Mouse (Mus musculus) frontal cortex, adult 2 months (tissue): ENCODE measurements around the gene Fgfrl1. TPM values are rescaled to one million over a fixed set of nuclear protein-coding genes. Genes with fewer than 3 reads are reported as not detected.

Source experiments
- DNase-seq, 2 experiments: peaks; one replicate each; pipeline ENCODE4 v3.0.0; 2022; ENCODE audit warnings: low spot score in 1 of 2; ENCODE audit errors: extremely low spot score in 1 of 2
- polyA plus RNA-seq: library from polyadenylated mRNA; depleted of rRNA; stranded (reverse); fragments of >200 nt; gene quantifications from 2 replicates; pipeline ENCODE4 v1.2.3, GENCODE M21; 2012; rRNA removed

The Fgfrl1 gene
- polyA plus RNA-seq: 38.9 and 42.3 TPM in 2 replicates

DNA sequence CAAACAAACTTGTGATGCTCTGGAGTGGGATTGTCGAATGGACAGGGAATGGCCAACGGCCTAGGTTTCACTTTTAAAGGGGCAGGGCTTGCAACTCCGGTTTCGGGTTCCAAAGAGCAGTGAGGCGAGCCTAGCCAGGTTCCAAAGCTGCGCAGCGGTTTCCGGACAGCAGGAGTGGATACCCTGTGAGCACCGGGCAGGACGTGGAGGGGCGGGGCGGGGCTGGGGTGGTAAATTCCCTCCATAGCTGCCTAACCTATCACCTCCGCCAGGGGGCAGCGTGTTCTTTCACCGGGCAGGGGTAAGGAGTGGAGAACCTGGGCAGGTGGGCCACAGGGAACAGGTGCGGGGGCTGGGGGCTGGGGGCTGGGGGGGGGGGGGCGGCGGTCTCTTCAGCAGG lies at the start of gene Fgfrl1:
TSS of gene Fgfrl1 (plus strand) at position 112 of the 400 bp plus-strand sequence.
- DNase-seq: no peak

DNA sequence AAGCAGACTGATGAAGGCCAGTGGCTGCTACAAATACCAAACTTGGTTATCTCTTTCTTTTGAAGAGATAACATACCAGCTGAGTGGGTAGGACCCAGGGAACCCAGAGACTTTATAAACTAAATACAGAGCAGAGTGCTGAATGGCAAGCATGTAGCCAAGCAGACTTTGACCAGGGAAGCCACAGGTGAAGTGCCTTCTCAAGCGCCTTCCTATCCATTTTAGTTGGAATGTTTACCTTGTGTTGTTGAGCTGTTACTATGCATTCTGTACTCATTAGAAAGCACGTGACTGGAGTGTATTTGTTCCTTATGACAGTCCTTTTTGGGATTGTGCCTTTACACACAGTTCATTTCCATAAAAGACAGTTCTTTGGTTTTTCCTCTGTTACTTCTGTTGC lies 48.5 kb upstream of the Fgfrl1 start:
- no peak for DNase-seq

DNA sequence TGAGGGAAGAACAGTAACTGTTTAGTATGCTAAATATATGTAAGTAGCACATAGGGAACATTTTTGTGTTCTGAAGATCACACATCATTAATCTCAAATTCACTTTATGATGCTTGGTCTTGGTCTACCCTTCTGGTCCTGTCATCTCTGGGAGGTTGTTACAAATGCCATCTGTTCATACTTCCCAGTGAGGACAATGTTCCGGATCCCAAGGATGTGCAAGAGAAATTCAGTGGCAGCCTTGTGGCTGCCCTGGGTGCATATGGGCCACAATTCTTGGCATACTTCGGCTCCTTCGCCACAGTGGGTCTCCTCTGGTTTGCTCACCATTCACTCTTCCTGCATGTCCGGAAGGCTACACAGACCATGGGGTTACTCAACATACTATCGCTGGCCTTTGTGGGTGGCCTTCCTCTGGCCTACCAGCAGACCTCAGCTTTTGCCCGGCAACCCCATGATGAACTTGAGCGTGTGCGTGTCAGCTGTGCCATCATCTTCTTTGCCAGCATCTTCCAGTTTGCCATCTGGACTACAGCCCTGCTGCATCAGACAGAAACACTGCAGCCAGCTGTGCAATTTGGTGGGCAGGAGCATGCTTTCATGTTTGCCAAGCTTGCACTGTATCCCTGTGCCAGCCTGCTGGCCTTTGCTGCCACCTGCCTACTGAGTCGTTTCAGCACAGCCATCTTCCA lies 46.4 kb upstream of the Fgfrl1 start:
- DNase-seq: peak in 1 of 2 experiments; percentile 39

DNA sequence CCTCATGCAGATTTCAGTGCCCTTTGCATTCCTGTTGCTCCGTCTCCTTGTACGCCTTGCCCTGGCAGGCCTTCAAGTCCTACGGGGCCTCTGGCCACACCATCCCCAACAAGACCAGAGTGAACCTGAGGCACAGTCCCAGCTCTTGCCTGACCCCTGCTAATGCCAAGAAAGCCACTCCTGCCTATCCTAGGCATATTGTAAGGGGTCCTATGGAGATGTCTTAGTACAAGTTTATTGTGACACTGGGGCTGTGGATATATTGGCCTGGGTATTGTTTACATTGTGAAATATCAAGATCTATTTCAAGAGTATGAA lies 45.9 kb upstream of the Fgfrl1 start:
- DNase-seq: no peak

DNA sequence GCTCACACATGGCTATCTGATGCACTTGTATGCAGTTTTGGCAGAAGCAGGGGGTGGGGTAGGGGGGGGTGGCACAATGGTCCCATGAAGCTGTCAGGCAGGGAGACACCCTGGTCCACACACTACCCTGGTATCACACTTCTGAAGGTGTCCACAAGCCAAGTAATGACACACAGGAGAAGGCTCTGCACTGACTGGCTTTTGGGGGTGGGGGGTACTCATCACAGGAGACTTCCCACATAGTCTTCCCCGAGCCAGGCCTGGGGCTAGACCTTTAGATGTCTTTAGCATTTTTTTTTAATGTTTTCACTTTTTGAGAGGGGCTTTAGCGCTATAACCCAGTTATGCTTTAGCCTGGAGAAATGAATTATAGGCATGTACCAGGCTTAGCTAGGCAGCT lies 44.9 kb upstream of the Fgfrl1 start:
- DNase-seq: no peak

DNA sequence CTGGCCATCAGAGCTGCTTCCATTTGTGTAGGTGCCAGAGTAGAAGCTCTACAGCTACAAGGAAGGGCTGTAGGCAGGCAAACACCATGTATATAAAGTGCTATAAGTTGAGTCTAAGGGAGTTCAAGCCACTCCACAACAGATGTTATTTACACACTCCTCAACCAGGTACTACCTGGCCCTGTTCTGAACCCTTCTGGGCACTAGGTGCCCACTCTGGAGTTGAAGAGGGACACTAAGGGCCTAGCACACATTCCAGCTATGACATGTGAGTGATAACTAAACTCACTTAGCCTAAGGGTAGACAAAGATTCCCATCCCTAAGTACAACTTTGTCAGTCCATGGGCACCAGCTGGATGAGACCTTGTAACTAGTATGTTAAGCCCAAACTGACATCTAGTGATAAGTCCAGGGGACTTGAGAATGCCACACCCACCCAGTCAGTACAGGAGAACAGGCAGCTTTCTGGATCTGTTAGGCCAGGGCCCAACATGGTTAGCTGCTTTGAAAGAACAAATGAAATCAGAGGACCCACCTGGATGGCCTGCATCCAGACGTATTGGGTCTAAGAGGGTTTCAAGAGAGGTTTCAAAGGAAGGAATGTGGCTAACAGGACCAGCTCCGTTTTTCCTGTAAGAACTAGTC lies 44.2 kb upstream of the Fgfrl1 start:
- no peak for DNase-seq

DNA sequence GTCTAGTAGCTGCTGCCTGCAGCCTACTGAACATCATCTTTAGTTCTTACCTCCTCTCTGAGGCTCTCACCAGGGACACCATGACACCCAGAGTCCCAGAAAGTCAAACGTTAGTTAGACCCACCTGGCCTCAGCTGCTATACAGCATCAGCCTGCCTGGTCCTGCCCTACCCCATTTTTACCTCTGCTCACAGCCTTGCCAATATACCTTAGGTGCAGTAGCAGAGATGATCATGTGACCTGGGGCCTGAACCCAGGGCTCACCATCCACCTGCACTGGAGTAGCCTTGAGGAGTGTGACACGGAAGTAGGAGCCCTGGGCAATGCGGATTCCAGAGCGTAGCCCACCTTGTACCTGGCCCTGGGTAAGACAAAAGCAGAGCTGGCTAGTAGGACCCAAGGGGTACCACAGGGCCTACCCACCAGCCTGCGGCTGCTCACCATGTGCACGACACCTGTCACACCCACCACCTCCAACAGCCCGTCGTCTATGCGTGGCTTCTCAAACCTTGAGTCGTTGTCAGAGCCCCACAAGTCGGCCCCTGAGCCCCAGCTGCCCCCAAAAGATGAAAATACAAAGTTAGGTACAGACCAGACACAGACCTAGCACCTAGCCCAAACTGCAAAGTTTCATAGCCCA lies 43.1 kb upstream of the Fgfrl1 start:
- no peak for DNase-seq

DNA sequence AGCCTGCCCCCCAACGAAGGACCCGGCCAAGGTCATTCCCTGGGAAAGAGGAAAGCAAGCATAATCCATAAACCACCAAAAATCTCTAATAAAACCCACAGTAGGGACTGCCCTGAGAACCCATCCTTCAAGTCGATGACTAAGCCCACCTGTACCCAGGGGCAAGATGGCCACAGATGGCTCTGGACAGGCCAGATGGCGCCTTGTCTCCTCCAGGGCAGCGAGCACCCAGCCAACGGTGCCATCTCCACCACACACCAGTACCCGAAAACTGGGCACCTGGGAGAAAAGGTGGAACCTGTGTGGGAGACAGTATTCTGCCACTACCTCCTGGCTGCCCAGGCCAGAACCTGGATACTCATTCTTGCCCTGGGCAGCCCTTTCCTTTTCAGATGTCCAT lies 41.8 kb upstream of the Fgfrl1 start:
- no peak for DNase-seq

DNA sequence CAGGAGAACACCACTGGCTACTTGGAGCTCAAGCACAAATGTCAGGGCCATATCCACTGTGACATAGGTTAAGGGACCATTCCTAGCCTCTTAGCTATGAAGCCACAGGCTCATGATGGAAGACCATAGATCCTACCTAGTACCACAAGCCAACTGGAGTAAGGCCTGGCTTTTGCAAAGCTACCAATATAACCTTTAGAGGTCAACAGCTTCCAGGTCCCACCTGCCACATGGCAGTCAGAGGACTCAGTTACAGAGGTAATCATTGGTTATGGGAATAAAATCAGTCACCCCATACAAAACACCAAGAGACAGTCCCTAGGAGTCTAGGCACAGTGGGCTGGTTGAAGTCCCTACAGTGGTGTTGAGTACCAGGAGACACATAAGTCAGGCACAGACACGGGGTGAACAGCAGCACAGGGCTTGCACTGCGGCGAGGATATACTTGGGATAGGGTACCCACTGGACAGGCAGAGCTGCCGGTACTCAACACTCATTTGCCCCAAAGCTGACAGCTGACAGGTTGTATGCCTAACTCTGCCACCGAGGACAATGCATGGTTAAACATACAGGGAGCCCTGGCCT lies 41.0 kb upstream of the Fgfrl1 start:
- DNase-seq: no peak

DNA sequence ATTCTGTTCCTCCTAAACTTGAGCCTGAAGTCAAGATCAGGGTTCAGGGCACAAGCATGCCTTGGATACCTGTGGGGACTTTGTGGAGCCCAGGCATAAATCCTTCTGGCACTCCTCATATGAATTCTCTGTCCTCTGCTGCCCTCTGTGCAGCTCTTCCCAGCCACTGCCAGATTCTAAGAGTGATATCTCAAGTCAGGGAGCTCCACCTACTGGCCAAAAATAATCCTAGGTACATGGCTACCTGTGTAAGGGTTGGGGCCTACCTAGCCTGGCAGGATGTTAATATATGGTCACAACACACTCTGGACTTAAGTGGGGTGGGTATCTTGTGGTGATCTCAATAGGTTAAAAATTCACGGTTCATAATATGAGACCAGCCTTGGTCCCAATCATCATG lies 40.4 kb upstream of the Fgfrl1 start:
- peak in 1 of 2 experiments; percentile 84 for DNase-seq

DNA sequence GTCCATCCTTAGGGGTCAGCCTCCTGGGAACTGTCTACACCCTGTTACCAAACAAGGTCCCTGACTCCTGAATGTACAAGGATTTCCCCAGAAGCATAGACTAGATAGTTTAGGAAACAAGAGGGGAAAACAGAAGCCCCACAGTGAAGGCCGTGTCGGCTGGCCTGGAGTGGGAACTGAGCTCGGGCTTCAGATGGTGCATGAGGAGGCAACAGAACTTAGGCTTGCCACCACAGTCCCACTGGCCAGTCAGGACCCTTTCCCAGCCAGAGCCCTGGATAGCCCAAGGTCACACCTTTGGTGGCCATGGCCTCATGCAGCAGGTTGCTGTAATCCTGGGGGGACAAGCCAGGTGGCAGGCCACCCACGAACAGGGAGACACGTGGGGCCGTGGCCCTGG lies 38.8 kb upstream of the Fgfrl1 start:
- DNase-seq: no peak

DNA sequence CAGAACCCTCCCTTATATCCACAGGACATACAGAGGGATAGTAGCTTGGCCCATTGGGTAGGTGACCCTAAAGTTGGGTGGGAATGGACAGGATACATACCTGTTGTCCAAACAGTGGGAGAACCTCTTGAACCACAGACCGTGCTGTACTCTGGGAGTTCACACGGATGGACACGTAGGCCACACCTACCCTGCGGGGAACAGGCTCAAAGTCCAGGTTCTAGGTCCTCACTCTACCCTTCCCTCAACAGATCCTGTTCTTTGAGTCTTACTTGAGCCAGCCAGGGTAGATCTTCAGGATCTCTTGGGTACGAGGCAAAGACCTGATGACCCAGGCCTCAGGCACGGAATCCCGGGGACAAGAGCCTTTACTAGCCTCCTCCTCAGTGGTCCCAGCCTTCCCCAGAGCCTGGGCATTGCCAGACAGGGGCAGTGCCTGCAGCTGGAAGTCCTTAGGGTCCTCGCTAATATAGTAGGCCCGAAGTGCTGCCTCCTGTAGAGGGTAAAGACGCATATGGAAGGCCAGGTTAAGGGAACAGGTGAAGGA lies 37.7 kb upstream of the Fgfrl1 start:
- DNase-seq: no peak

DNA sequence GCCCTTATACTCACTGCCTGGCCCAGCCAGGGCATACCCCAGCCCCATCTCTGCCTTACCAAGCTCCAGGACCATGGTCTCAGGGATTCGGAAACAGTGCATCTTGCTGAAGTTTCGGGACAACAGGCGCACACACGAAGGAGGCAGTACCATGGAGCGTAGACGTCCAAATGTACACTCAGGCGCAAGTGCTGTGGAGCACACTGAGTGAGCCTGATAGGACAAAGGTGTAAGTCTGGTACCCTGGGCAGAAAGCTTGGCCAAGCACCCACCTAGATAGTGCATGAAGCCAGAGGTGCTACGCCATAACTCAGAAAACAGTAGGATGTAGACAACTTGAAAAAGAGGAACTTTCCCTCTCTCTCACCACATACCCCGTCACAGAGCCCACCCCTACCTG lies 36.8 kb upstream of the Fgfrl1 start:
- no peak for DNase-seq

DNA sequence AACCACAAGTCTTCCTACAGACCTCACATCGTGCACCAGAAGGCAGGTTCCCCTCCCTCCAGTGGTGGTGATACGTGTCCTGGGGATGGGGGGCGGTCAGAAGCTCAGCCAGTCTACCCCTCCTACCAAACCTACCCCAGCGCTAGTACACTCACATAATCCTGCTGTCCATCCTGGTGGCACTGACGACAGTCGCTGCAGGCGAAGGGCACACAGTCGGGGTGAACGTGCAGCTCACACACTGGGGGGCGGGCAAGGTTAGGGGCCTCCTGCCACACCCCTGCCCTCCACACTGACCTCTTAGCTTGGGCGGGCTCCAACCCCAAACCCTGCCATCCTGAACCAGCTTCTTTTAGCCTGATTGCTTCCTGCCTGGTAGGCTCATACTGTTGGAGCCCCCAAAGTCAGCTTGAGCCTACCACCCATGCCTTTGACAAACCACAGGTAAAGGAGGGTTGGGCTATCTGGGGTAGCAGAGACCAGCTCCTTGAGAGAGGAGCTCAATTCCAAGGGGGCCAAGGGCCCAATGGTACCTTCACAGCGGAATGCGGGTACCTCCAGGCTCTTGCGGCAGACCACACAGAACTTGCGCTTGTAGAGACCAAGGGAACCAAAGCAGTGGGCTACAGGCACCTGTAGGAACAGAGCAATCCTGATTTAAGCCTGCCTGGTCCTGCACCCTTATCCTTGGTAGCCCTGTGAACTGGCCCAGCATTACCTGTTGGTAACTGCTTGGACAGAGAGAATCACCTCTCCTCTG lies 36.1 kb upstream of the Fgfrl1 start:
- no peak for DNase-seq

DNA sequence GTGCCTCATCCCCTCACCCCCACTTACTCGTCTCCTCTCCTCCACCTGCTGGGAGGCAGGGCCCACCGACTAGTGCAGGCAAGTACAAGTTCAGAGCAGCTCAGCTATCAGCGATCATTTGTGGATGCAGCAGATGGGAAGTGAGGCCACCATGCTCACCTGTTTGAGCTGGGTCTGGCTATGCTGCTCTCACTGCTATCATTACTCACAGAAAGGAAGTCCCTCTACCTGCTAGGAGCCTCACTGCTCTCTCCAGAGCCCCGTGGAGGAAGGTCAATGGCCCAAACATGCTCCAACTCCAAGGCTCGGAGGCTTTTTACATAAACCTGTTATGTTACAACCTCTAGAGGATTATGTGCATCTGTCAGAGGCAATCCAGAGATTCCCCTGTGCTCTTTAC lies 34.8 kb upstream of the Fgfrl1 start:
- no peak for DNase-seq

DNA sequence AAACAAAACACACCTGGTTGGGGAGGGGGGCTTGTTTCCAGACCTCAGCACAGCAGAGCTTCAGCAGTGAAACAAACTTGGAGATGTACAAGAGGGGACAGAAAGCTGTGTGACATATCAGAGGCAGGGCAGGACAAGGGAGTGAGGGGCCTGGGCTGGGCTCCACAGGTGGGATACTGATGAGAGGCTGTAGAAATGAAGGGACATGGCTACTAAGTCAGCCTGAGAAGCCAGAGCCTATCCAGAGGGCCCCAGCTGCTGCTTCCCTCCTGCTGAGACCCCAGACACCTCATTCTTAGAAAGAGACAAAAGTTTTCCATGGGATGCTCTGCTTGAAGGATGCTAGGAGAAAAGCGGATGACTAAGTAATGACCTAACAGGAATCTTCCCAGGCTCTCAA lies 33.6 kb upstream of the Fgfrl1 start:
- DNase-seq: no peak

DNA sequence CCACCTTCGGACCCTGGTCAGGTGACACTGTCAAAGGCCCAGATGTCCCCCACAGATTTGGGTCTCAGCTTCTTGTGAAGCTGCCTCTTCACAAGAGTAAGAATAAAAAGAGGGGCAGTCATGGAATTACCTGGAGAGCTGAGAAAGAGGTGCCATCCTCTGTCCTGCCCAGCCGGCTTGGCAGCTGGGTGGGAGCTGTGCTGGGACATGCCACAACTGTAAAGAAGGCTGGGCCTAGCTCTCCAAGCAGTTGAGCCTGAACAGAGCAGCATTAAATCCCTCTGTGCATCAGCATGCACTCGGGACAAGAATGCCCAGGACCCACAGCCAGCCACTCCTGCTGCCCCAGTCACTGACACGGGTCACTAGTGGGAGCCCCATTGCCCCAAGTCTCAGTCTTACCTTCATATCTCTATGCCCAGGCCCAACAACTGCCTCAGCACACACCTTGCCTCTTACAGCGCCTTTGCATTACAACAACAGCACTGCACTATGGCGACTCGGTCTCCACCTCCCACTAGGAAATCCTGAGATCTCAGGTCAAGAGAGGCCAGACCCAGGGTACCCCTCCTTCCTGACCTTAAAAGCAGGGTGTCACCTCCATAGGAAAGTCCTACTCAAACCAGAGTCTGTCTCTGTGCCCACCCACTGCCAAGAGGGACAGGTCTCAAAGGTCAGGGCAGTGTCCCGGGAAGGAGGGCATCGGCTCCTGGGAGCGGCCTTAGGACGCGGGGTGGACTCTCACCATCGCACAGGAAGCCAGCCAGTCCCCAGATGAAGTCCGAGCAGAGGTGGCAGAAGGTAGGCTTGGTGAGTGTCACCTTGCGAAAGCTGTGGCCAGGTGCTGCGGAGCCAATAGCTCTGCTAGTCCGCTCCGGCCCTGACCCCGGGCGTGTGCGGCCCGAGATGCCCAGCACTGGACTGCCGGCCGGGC lies 32.2 kb upstream of the Fgfrl1 start, which contains the start of gene Idua:
TSS of gene Idua (plus strand) at position 634 of the 934 bp plus-strand sequence.
- DNase-seq: no peak

DNA sequence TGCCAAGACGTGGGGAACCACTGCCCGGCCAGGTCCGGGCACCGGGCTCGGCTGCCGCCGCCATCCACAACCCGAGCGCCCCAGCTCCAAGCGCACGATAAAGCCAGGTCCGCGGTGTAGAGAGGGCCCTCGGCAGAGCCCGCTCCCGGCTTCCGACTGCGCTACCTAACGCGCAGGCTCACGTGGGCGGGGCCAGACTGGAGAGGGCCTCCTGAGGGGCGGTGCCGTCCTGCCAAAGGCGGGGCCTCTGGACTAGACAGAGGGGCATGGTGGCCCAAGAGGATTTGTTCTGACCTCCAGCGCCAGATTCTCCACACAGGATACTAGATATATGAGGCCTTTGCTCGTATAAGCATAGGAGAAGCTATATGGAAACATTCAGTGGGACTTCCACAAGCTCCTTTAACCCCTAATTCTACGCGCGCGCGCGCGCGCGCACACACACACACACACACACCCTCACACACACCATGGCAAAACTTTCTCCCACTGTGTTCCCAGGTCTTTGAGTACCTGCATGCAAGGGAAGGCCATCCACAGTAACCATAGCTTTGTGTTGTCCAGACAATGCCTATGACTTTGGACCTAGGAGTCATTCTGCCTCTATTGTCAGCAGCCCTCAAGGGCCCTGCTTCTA lies 31.4 kb upstream of the Fgfrl1 start:
- DNase-seq: peak; percentile 83 to 92

DNA sequence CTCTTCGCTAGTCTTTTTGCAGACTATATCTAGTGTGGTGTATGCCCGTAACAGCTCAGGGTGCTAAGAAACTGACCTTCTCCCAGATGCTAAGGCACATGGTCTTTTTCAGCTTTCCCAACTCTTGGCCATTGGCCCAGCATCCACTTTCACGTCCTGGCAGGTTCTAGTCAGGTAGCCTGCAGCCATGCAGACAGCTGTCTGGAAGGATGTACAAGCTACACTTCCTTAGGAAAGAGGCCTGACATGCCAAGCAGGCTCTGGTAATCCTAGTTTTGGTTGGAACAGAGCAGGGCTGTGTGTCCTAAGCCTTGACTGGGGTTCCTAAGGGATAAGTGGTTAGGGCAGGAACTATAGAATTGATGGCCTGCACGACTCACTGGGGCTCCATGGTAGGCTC lies 29.4 kb upstream of the Fgfrl1 start:
- no peak for DNase-seq
